9 mouse cellular contexts compared by ENCODE assay signal in the genomic region with DNA sequence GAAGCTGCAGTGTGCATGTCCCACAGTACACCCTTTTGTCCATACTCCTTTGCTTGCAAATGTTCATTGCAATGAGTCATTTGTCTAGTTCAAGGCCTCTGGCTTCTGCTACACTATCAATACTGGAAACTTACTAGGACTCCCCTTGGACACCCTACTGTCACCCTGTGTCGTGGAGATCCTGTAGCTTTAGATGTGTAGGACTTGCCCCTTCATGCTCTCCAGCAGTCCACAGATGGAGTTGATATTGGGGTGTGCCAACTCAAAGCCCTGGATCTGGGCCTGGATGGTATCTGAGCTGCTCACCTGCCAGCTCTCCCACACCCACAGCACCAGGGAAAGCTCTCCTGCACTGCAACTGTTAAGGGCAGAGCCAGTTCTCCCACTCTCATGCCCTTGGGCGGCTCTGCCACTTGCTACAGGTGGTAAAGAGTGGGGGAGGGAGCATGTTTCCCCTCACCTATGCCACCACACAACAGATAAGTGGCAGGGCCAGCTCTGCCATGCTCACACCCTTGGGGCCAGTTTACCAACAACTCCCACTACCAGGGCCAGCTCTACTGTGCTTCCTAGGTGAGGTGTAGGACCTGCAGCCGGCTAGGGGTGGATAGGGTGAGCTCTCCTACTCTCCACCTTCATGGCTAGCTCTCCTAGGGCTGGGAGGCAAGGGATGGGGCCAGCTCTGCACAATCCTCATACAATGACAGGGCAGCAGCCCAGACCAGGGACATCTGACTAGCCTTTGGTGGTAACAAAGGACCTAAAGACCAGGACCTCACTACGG. TPM values are rescaled to one million over a fixed set of nuclear protein-coding genes. Genes with fewer than 3 reads are reported as not detected.
DNase-seq lines count a peak whose midpoint lies in the region; ATAC-seq and TF ChIP-seq lines count a peak whose summit lies in the region.
"Had no signal": no experiment of that assay in that cellular context is flagged by ENCODE, and none has a peak within 500 bp of the region (broad histone marks: within the 10 kb centered on the region; RNA-seq: fewer than 3 reads in every experiment).

No protein-coding gene starts in this region.

- WGBS in kidney, embryonic 14.5 days, result 44% methylated on average over 4 of the region's 4 CpGs
- 45% methylated on average over 4 of the region's 4 CpGs for WGBS in kidney, adult 2 months
- WGBS in embryonic facial prominence, embryonic 12.5 days, result 37% methylated on average over 4 of the region's 4 CpGs
- WGBS in intestine, embryonic 16.5 days, result 37% methylated on average over 4 of the region's 4 CpGs
- WGBS in midbrain, embryonic 16.5 days, result 45% methylated on average over 4 of the region's 4 CpGs

- no peaks in the 10 kb centered on the region for H3K27me3 ChIP-seq in kidney, embryonic 14.5 days (ENCODE audit: control insufficient read depth, insufficient read depth, low read length)
- H3K27me3 ChIP-seq in kidney, adult 2 months (replicated peaks; ENCODE audit: control insufficient read depth, insufficient read depth, low read length), result no peaks in the 10 kb centered on the region
- no peaks in the 10 kb centered on the region for H3K27me3 ChIP-seq in embryonic facial prominence, embryonic 12.5 days
- H3K27me3 ChIP-seq in intestine, embryonic 16.5 days (replicated peaks; ENCODE audit: control insufficient read depth, insufficient read depth, low read length), result no peaks in the 10 kb centered on the region
- no peaks in the 10 kb centered on the region for H3K27me3 ChIP-seq in midbrain, embryonic 16.5 days (ENCODE audit: control insufficient read depth, insufficient read depth, low read depth, low read length)

- TF ChIP-seq CTCF in kidney, adult 2 months (conservative IDR thresholded peaks at IDR 0.05; ENCODE audit: insufficient read depth, insufficient read length, low read depth, low read length), result no peak

- H3K4me2 ChIP-seq in kidney, embryonic 14.5 days (replicated peaks; ENCODE audit: low read depth, low read length), result no peak overlapping the region
- H3K4me2 ChIP-seq in embryonic facial prominence, embryonic 12.5 days (replicated peaks), result no peak overlapping the region
- no peak overlapping the region for H3K4me2 ChIP-seq in intestine, embryonic 16.5 days (ENCODE audit: low read depth, low read length)
- no peak overlapping the region for H3K4me2 ChIP-seq in midbrain, embryonic 16.5 days (ENCODE audit: low read length)

- peaks cover 35% of the 10 kb centered on the region for H3K36me3 ChIP-seq in kidney, embryonic 14.5 days (ENCODE audit: control insufficient read depth, insufficient read depth, low read length)
- H3K36me3 ChIP-seq in kidney, adult 2 months (ENCODE audit: control insufficient read depth, insufficient read depth, low read length), result no peaks in the 10 kb centered on the region; the same call in 1 of the 2 replicates
- H3K36me3 ChIP-seq in embryonic facial prominence, embryonic 12.5 days, result peaks cover 32% of the 10 kb centered on the region
- peaks cover 12% of the 10 kb centered on the region; the same call in 1 of the 2 replicates for H3K36me3 ChIP-seq in intestine, embryonic 16.5 days (ENCODE audit: control insufficient read depth, insufficient read depth, low read length)
- H3K36me3 ChIP-seq in midbrain, embryonic 16.5 days (ENCODE audit: control insufficient read depth, insufficient read depth, low read length), result peaks cover 10% of the 10 kb centered on the region

- no peaks in the 10 kb centered on the region for H3K9me3 ChIP-seq in kidney, embryonic 14.5 days (ENCODE audit: control insufficient read depth, low read length)
- no peaks in the 10 kb centered on the region for H3K9me3 ChIP-seq in embryonic facial prominence, embryonic 12.5 days
- no peaks in the 10 kb centered on the region for H3K9me3 ChIP-seq in intestine, embryonic 16.5 days (ENCODE audit: control insufficient read depth, low read length)
- H3K9me3 ChIP-seq in midbrain, embryonic 16.5 days (replicated peaks; ENCODE audit: control insufficient read depth, low read length, poor library complexity, severe bottlenecking), result no peaks in the 10 kb centered on the region
- H3K9me3 ChIP-seq: G1E had no signal

- H3K4me3 ChIP-seq in kidney, embryonic 14.5 days (ENCODE audit: low read length), result no peak overlapping the region
- H3K4me3 ChIP-seq in kidney, adult 2 months (ENCODE audit: insufficient read depth, low read depth, low read length), result no peak overlapping the region
- H3K4me3 ChIP-seq in embryonic facial prominence, embryonic 12.5 days, result no peak overlapping the region
- no peak overlapping the region for H3K4me3 ChIP-seq in intestine, embryonic 16.5 days (ENCODE audit: low read length)
- no peak overlapping the region for H3K4me3 ChIP-seq in midbrain, embryonic 16.5 days (ENCODE audit: low read depth, low read length)

- H3K27ac ChIP-seq in kidney, embryonic 14.5 days (ENCODE audit: low read depth, low read length), result no peak overlapping the region
- no peak overlapping the region for H3K27ac ChIP-seq in kidney, adult 2 months (ENCODE audit: insufficient read depth, low read depth, low read length)
- 0 out of 2 replicates have a peak overlapping the region, but pooled peaks have one; percentile 25 for H3K27ac ChIP-seq in embryonic facial prominence, embryonic 12.5 days
- H3K27ac ChIP-seq in intestine, embryonic 16.5 days (ENCODE audit: low read length), result no peak overlapping the region; the same call in 1 of the 2 replicates
- H3K27ac ChIP-seq in midbrain, embryonic 16.5 days (ENCODE audit: low read length), result no peak overlapping the region

- no peak for TF ChIP-seq POLR2A in kidney, adult 2 months (IDR thresholded peaks at IDR 0.05; ENCODE audit: low read depth, low read length)

- no peak for DNase-seq in kidney, adult 2 months
- no peak for DNase-seq in right cerebral cortex, adult 18-20 months
- no peak for DNase-seq in frontal cortex, adult 2 months (ENCODE audit: extremely low spot score in 1 of 2, low spot score in 1 of 2)

- no peaks in the 10 kb centered on the region for H3K4me1 ChIP-seq in kidney, embryonic 14.5 days (ENCODE audit: control insufficient read depth, insufficient read depth, low read length)
- H3K4me1 ChIP-seq in kidney, adult 2 months (ENCODE audit: control insufficient read depth, insufficient read depth, low read length), result no peaks in the 10 kb centered on the region
- H3K4me1 ChIP-seq in embryonic facial prominence, embryonic 12.5 days, result no peaks in the 10 kb centered on the region
- H3K4me1 ChIP-seq in intestine, embryonic 16.5 days (ENCODE audit: control insufficient read depth, insufficient read depth, low read length), result no peaks in the 10 kb centered on the region; the same call in none of the 2 replicates
- H3K4me1 ChIP-seq in midbrain, embryonic 16.5 days (ENCODE audit: control insufficient read depth, insufficient read depth, low read length), result no peaks in the 10 kb centered on the region

- no peak overlapping the region for H3K9ac ChIP-seq in kidney, embryonic 14.5 days (ENCODE audit: low read depth, low read length)
- H3K9ac ChIP-seq in embryonic facial prominence, embryonic 12.5 days, result no peak overlapping the region
- no peak overlapping the region for H3K9ac ChIP-seq in intestine, embryonic 16.5 days (ENCODE audit: low read depth, low read length)
- no peak overlapping the region for H3K9ac ChIP-seq in midbrain, embryonic 16.5 days (ENCODE audit: low read depth, low read length)

- ATAC-seq in kidney, embryonic 14.5 days (ENCODE audit: low FRiP score, low TSS enrichment), result peak; percentile 37
- 0 out of 2 replicates have a peak, but pooled peaks have one; percentile 41 for ATAC-seq in embryonic facial prominence, embryonic 12.5 days (ENCODE audit: insufficient number of reproducible peaks, insufficient read depth, low FRiP score, low TSS enrichment)
- peak; percentile 72 for ATAC-seq in intestine, embryonic 16.5 days
- ATAC-seq in midbrain, embryonic 16.5 days, result peak; percentile 43
- ATAC-seq in CD4-positive, CD25-positive, alpha-beta regulatory T cell, adult 4 months, result no peak

RNA-seq across cellular contexts. Expression of gene Rps15a, which starts 13.1 kb away (rescaled TPM):
- 874 and 1,384 TPM in 2 replicates for polyA plus RNA-seq in kidney, embryonic 14.5 days (2014; fragmentation: Nextera tagmentation; extraction: Ambion mirVana)
- 1,038 and 1,225 TPM in 2 replicates for polyA plus RNA-seq in kidney, adult 2 months (2012; rRNA removed)
- polyA plus RNA-seq in embryonic facial prominence, embryonic 12.5 days (2016; fragmentation: Nextera tagmentation; extraction: Ambion mirVana), result 664 and 680 TPM in 2 replicates
- polyA plus RNA-seq in intestine, embryonic 16.5 days (2015; fragmentation: Nextera tagmentation; extraction: Ambion mirVana), result 594 and 625 TPM in 2 replicates
- polyA plus RNA-seq in midbrain, embryonic 16.5 days (2015; fragmentation: Nextera tagmentation; extraction: Ambion mirVana), result 325 and 344 TPM in 2 replicates
- 1,000 to 10,000 TPM; 1,509 to 3,003 TPM for polyA plus RNA-seq in CD4-positive, CD25-positive, alpha-beta regulatory T cell, adult 4 months (2017; shearing (Covaris generic))
- 826 and 1,363 TPM in 2 replicates for polyA plus RNA-seq in frontal cortex, adult 2 months (2012; rRNA removed)

RNA-seq across cellular contexts. Expression of gene Arl6ip1, which starts 26.6 kb away (rescaled TPM):
- 381 and 452 TPM in 2 replicates for polyA plus RNA-seq in kidney, embryonic 14.5 days (2014; fragmentation: Nextera tagmentation; extraction: Ambion mirVana)
- polyA plus RNA-seq in kidney, adult 2 months (2012; rRNA removed), result 234 and 344 TPM in 2 replicates
- polyA plus RNA-seq in embryonic facial prominence, embryonic 12.5 days (2016; fragmentation: Nextera tagmentation; extraction: Ambion mirVana), result 397 and 440 TPM in 2 replicates
- 488 and 495 TPM in 2 replicates for polyA plus RNA-seq in intestine, embryonic 16.5 days (2015; fragmentation: Nextera tagmentation; extraction: Ambion mirVana)
- 556 and 565 TPM in 2 replicates for polyA plus RNA-seq in midbrain, embryonic 16.5 days (2015; fragmentation: Nextera tagmentation; extraction: Ambion mirVana)
- polyA plus RNA-seq in CD4-positive, CD25-positive, alpha-beta regulatory T cell, adult 4 months (2017; shearing (Covaris generic)), result 100 to 1,000 TPM; 637 to 665 TPM
- 251 and 293 TPM in 2 replicates for polyA plus RNA-seq in frontal cortex, adult 2 months (2012; rRNA removed)
